Mouse (Mus musculus): ENCODE results near the gene Fasl. TPM values are rescaled to one million over a fixed set of nuclear protein-coding genes. Genes with fewer than 3 reads are reported as not detected.
A peak's percentile ranks its signal among the peaks of the same experiment; 100 is the strongest.

Gene Fasl
- 1.1 and 1.2 TPM in 2 replicates for polyA plus RNA-seq (2012; rRNA removed)

DNA sequence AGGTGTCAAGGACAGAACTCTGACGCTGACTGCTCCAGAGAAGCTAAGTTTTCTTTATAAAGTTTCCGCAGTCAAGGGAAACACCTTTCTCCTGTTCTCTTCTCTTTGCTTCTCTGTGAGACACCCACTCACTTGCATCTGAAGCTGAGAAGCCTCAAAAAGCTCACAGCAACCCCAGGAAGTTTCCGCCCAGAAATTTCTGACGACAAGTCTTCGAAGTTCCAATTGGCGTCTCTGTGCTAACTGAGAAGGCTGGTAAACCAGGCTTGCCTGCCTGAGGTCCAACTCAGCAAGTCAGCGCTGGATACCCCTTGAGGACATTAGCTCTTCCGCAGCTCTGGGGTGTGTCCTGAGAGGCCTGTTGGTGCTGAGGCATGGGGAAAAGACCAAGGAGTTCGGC is at the start of gene Fasl:
TSS of gene Fasl (minus strand) at position 157 of the 400 bp plus-strand sequence.
- Histone ChIP-seq H3K4me3 (ENCODE audit: extremely low read depth, insufficient read depth, insufficient read length) (peak within 1 kb of the TSS; percentile 35; the same call in 1 of the 2 replicates), H3K27ac (ENCODE audit: insufficient read depth, low read length) (peak within 1 kb of the TSS; percentile 76), H3K27me3 (ENCODE audit: control insufficient read depth, insufficient read depth, low read length) (no peaks in the 10 kb centered on the region), H3K36me3 (ENCODE audit: control insufficient read depth, insufficient read depth, low read length) (no peaks in the 10 kb centered on the region), H3K4me1 (ENCODE audit: control insufficient read depth, insufficient read depth, insufficient read length) (peaks cover 3% of the 10 kb centered on the region; the same call in 1 of the 2 replicates)
- no peak for TF ChIP-seq POLR2A (IDR thresholded peaks at IDR 0.05; ENCODE audit: low read depth, low read length)
- 59% methylated on average over 9 of the region's 9 CpGs for WGBS
- peak; percentile 21 to 51 for DNase-seq (ENCODE audit: low read depth in 1 of 2, low spot score in 2 of 2)

DNA sequence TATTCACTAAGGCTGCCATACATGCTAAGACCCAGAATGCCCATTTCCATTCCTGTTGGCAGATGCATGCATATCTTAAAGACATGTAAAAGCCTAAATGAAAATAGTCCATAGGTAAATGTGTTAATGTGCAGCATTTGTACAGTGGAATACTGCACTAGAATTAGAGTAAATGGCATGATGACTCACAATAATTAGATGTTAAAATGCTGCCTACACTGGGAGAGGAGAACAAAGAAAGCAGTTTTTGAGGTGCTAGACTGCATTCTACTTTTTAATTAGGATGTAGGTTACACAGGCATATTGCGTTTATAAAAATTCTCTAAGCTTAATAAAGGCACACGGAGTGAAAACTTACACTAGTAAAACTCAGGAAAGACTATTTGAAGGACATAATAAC is 38.4 kb upstream of the Fasl start:
- Histone ChIP-seq H3K27me3 (ENCODE audit: control insufficient read depth, insufficient read depth, low read length) (no peaks in the 10 kb centered on the region), H3K4me3 (ENCODE audit: extremely low read depth, insufficient read depth, insufficient read length) (no peak overlapping the region), H3K36me3 (ENCODE audit: control insufficient read depth, insufficient read depth, low read length) (peaks cover 13% of the 10 kb centered on the region), H3K27ac (ENCODE audit: insufficient read depth, low read length) (no peak overlapping the region), H3K4me1 (ENCODE audit: control insufficient read depth, insufficient read depth, insufficient read length) (no peaks in the 10 kb centered on the region)
- WGBS = 96% methylated on average over 2 of the region's 2 CpGs
- DNase-seq (ENCODE audit: low read depth in 1 of 2, low spot score in 2 of 2) = no peak
- TF ChIP-seq CTCF (IDR thresholded peaks at IDR 0.05; ENCODE audit: extremely low read depth, insufficient read depth, insufficient read length, insufficient replicate concordance) = no peak

DNA sequence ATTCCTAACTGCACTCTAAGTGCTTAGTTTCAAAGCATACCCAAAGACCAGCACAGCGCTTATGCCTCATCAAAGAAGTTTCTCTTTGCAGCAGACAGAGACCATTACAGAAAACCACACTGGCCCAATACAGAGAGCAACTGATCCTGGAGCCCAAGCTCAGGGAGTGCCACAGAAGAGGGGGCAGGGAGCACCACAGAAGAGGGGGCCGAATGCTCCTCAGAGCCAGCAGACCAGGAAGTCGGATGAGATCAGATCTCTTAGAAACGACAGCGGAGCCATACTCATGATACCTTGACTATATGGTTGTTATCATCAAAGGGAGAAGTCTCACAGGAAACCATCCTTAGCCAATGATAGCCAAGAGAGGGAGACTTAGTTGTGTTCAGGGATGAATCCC is 21.1 kb upstream of the Fasl start:
- no peak for DNase-seq (ENCODE audit: low read depth in 1 of 2, low spot score in 2 of 2)
- peak overlapping the region; percentile 59 for H3K27ac ChIP-seq (ENCODE audit: insufficient read depth, low read length)

DNA sequence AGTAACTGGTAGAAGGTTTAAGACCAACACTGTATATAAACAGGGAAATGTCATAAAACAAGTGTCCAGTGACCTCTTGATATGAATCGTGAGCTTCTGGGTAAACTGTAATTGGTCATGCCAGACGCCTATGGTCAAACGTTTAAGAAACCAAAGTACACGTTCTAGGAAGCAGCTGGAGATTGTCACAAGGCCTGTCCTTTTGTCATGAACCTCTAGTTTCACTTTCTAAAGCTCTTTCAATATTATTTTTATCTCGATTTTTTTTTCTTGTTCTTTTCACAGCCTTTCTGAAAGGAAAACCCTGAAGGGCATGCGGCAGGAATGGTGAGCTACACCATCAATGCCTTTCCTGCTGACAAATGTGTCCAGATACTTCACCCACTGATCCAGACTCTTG is 20.7 kb upstream of the Fasl start:
- peaks cover 12% of the 10 kb centered on the region; the same call in 1 of the 2 replicates for H3K4me1 ChIP-seq (ENCODE audit: control insufficient read depth, insufficient read depth, insufficient read length)
- H3K27me3 ChIP-seq (ENCODE audit: control insufficient read depth, insufficient read depth, low read length) = no peaks in the 10 kb centered on the region
- peak overlapping the region; percentile 59; the same call in 1 of the 2 replicates for H3K27ac ChIP-seq (ENCODE audit: insufficient read depth, low read length)
- 6% methylated on average over 6 of the region's 6 CpGs for WGBS
- no peak for DNase-seq (ENCODE audit: low read depth in 1 of 2, low spot score in 2 of 2)
- H3K36me3 ChIP-seq (ENCODE audit: control insufficient read depth, insufficient read depth, low read length) = no peaks in the 10 kb centered on the region
- TF ChIP-seq POLR2A (IDR thresholded peaks at IDR 0.05; ENCODE audit: low read depth, low read length) (no peak), CTCF (IDR thresholded peaks at IDR 0.05; ENCODE audit: extremely low read depth, insufficient read depth, insufficient read length, insufficient replicate concordance) (no peak)
- H3K4me3 ChIP-seq (ENCODE audit: extremely low read depth, insufficient read depth, insufficient read length) = no peak overlapping the region

More for the DNA sequence above, 21.1 kb upstream of the Fasl start:
- Histone ChIP-seq H3K36me3 (ENCODE audit: control insufficient read depth, insufficient read depth, low read length) (no peaks in the 10 kb centered on the region), H3K4me1 (ENCODE audit: control insufficient read depth, insufficient read depth, insufficient read length) (peaks cover 8% of the 10 kb centered on the region; the same call in 1 of the 2 replicates), H3K27me3 (ENCODE audit: control insufficient read depth, insufficient read depth, low read length) (no peaks in the 10 kb centered on the region), H3K4me3 (ENCODE audit: extremely low read depth, insufficient read depth, insufficient read length) (no peak overlapping the region)
- WGBS = 59% methylated on average over 5 of the region's 5 CpGs
- no peak for TF ChIP-seq POLR2A (IDR thresholded peaks at IDR 0.05; ENCODE audit: low read depth, low read length)
- no peak for TF ChIP-seq CTCF (IDR thresholded peaks at IDR 0.05; ENCODE audit: extremely low read depth, insufficient read depth, insufficient read length, insufficient replicate concordance)

DNA sequence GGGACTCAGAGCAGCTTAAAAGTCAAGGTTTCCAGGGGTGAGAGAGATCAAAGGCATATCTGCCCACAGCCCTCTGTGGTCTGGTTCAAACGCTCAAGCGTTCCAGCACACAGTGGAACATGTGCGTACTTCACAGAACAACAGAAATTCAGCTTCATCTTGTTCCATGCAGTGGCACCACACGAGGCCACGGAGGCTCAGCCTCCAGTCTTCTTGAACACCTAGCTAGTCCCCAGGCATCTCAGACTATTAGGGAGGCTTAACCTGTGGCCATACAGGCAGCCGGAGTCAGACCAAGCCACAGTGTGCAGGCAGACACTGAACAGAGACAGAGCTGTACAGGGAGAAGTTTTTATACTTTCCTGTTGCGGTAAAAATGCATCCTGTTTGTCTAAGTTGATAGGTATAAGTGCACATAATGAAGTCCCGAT is 16.3 kb upstream of the Fasl start:
- Histone ChIP-seq H3K4me1 (ENCODE audit: control insufficient read depth, insufficient read depth, insufficient read length) (peaks cover 18% of the 10 kb centered on the region; the same call in 1 of the 2 replicates), H3K4me3 (ENCODE audit: extremely low read depth, insufficient read depth, insufficient read length) (no peak overlapping the region), H3K27ac (ENCODE audit: insufficient read depth, low read length) (peak overlapping the region; percentile 70), H3K36me3 (ENCODE audit: control insufficient read depth, insufficient read depth, low read length) (no peaks in the 10 kb centered on the region), H3K27me3 (ENCODE audit: control insufficient read depth, insufficient read depth, low read length) (no peaks in the 10 kb centered on the region)
- peak in 1 of 2 experiments; percentile 46 for DNase-seq (ENCODE audit: low read depth in 1 of 2, low spot score in 2 of 2)
- WGBS = 19% methylated on average over 8 of the region's 8 CpGs
- TF ChIP-seq CTCF (IDR thresholded peaks at IDR 0.05; ENCODE audit: extremely low read depth, insufficient read depth, insufficient read length, insufficient replicate concordance) (no peak), POLR2A (IDR thresholded peaks at IDR 0.05; ENCODE audit: low read depth, low read length) (no peak)

DNA sequence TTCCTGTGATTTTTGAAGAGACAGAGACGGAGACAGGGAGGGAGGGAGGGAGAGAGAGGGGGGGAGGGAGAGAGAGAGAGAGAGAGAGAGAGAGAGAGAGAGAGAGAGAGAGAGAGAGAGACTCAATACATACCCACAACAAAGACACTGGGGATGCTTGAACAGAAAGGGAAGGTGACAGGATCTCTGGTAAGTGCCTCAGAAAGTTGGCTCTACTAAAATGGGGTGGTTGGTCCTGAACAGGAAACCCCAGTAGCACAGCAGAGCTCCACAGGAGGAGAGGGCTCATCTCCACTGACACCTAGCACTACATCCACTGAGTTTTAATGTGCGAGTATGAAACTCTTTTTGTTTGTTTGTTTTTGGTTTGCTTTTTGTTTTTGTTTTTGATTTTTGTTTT is 13.0 kb upstream of the Fasl start:
- Histone ChIP-seq H3K4me3 (ENCODE audit: extremely low read depth, insufficient read depth, insufficient read length) (no peak overlapping the region), H3K4me1 (ENCODE audit: control insufficient read depth, insufficient read depth, insufficient read length) (peaks cover 28% of the 10 kb centered on the region), H3K36me3 (ENCODE audit: control insufficient read depth, insufficient read depth, low read length) (no peaks in the 10 kb centered on the region), H3K27me3 (ENCODE audit: control insufficient read depth, insufficient read depth, low read length) (no peaks in the 10 kb centered on the region), H3K27ac (ENCODE audit: insufficient read depth, low read length) (no peak overlapping the region)
- WGBS = 31% methylated on average over 2 of the region's 2 CpGs
- TF ChIP-seq POLR2A (IDR thresholded peaks at IDR 0.05; ENCODE audit: low read depth, low read length) (no peak), CTCF (IDR thresholded peaks at IDR 0.05; ENCODE audit: extremely low read depth, insufficient read depth, insufficient read length, insufficient replicate concordance) (no peak)
- DNase-seq (ENCODE audit: low read depth in 1 of 2, low spot score in 2 of 2) = no peak

DNA sequence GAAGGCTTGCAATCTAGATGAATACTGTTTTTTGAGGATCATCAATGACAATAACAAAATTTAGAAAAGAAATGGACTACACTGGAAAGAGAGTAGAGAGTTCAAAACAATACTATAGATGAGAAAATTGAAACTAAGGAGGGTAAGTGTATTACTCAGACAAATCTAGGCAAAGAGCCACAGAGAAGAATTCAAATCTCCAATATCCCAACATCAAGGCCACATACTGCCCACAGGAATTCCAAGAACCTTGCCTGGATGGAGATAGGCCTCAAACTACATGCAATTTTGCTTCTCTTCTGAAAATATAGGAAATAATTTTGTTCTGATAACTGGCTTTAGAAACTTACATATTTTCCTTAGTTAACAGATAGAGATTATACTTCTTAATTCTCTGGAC is 12.0 kb upstream of the Fasl start:
- no peak overlapping the region for H3K4me3 ChIP-seq (ENCODE audit: extremely low read depth, insufficient read depth, insufficient read length)
- H3K27ac ChIP-seq (ENCODE audit: insufficient read depth, low read length) = no peak overlapping the region
- TF ChIP-seq CTCF (IDR thresholded peaks at IDR 0.05; ENCODE audit: extremely low read depth, insufficient read depth, insufficient read length, insufficient replicate concordance) = no peak
- no peak for TF ChIP-seq POLR2A (IDR thresholded peaks at IDR 0.05; ENCODE audit: low read depth, low read length)
- no peaks in the 10 kb centered on the region for H3K36me3 ChIP-seq (ENCODE audit: control insufficient read depth, insufficient read depth, low read length)
- peaks cover 28% of the 10 kb centered on the region for H3K4me1 ChIP-seq (ENCODE audit: control insufficient read depth, insufficient read depth, insufficient read length)
- no peak for DNase-seq (ENCODE audit: low read depth in 1 of 2, low spot score in 2 of 2)
- H3K27me3 ChIP-seq (ENCODE audit: control insufficient read depth, insufficient read depth, low read length) = no peaks in the 10 kb centered on the region

All from spleen, adult 2 months (tissue).